Mouse (Mus musculus) hindbrain, embryonic 16.5 days (tissue): ENCODE data around the gene Cables2. TPM values are rescaled to one million over a fixed set of nuclear protein-coding genes. Genes with fewer than 3 reads are reported as not detected.
"Not testable (repeated sequence)": the region's sequence is repeated elsewhere in the genome, so short reads cannot be mapped to it uniquely, and the experiment has no call there.

Experiments
- ATAC-seq: fragments of 200-750 bp; cut with Nextera tagmentation; 2 replicates; pipeline ENCODE4 v1.8.0; 2017; ENCODE audit warnings: moderate TSS enrichment, moderate library complexity
- H3K27ac ChIP-seq: fragments of 300-500 bp; sonication (generic); 2 replicates; pipeline ENCODE4 v1.5.1; 2014; ENCODE audit warnings: low read depth, mild to moderate bottlenecking, control low read depth, low read length, moderate library complexity
- H3K27me3 ChIP-seq: fragments of 300-500 bp; sonication (generic); replicated peaks from 2 replicates; pipeline ENCODE4 v1.6.1; 2014; ENCODE audit warnings: low read length; ENCODE audit not compliant: control insufficient read depth, insufficient read depth
- H3K36me3 ChIP-seq: fragments of 300-500 bp; sonication (generic); 2 replicates; pipeline ENCODE4 v1.6.1; 2014; ENCODE audit warnings: mild to moderate bottlenecking, low read length, moderate library complexity, mixed read lengths; ENCODE audit not compliant: control insufficient read depth, insufficient read depth
- H3K4me1 ChIP-seq: fragments of 300-500 bp; sonication (generic); 2 replicates; pipeline ENCODE4 v1.6.1; 2014; ENCODE audit warnings: low read depth, low read length; ENCODE audit not compliant: control insufficient read depth, insufficient read depth
- H3K4me2 ChIP-seq: fragments of 300-500 bp; sonication (generic); 2 replicates; pipeline ENCODE4 v1.6.1; 2014; ENCODE audit warnings: mild to moderate bottlenecking, low read length, control low read depth, moderate library complexity
- H3K4me3 ChIP-seq: fragments of 300-500 bp; sonication (generic); 2 replicates; pipeline ENCODE4 v1.5.1; 2014; ENCODE audit warnings: mild to moderate bottlenecking, low read length, control low read depth, moderate library complexity
- H3K9ac ChIP-seq: fragments of 300-500 bp; sonication (generic); 2 replicates; pipeline ENCODE4 v1.6.1; 2014; ENCODE audit warnings: low read depth, mild to moderate bottlenecking, control low read depth, low read length, moderate library complexity
- H3K9me3 ChIP-seq: fragments of 300-500 bp; sonication (generic); 2 replicates; pipeline ENCODE4 v1.6.1; 2014; ENCODE audit warnings: mild to moderate bottlenecking, low read length, moderate library complexity; ENCODE audit not compliant: control insufficient read depth
- WGBS: fragments of 180-500 bp; shearing (Covaris S2); extraction: QIAGEN DNeasy Blood & Tissue Kit; methylation state at CpG from one replicate; pipeline ENCODE4 v1.1.7; 2014; 5-methylcytosine and 5-hydroxymethylcytosine counted together
- polyA plus RNA-seq: library from polyadenylated mRNA; unstranded; fragments of >200 nt; fragmentation: Nextera tagmentation; extraction: Ambion mirVana; gene quantifications from 2 replicates; pipeline ENCODE4 v1.2.1, GENCODE M21; 2015

The Cables2 gene
- polyA plus RNA-seq, 1 experiment from 2014 or later = 11.1 TPM

DNA sequence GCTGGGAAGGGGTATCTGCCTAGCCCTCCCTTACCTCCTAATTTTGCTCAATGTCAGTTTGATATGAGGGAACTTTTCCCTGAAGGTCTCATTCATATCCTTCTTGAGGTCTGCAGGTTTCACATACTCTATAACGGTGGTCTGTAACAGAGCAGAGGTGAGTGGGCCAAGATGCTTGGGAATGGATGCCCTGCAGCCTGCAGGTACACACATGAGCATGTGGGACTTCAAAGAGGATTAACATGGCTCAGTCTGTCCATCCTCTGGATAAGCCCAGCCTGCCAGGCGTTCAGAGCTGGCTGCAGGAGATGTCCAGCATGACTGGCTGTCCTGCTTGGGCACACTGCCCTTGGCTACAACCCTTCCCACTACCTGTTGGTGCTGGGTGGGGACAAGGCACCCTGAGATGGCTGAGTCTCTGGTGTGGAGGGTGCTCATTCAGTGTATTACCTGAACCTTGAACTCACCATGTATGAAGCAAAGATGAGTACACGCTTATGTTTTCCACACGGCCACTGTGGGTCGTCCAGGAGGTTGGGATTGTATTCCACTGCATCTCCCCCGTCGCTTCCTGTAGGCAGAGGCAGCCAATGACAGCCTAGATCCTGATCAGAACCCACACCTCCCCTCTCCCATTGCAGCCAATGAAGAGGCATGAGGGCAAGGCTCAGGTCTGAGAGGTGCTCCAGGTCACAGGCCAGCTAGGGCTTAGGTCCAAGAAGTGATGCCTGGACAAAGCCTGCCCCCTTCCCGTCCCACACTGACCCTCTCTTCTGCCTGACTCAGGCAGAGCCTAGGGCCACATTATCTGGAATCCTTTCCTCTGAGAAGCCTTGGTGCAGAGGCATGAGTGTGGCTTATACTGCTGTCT, 12.5 kb downstream of the Cables2 start:
- WGBS = 74% methylated on average over 8 of the region's 8 CpGs

DNA sequence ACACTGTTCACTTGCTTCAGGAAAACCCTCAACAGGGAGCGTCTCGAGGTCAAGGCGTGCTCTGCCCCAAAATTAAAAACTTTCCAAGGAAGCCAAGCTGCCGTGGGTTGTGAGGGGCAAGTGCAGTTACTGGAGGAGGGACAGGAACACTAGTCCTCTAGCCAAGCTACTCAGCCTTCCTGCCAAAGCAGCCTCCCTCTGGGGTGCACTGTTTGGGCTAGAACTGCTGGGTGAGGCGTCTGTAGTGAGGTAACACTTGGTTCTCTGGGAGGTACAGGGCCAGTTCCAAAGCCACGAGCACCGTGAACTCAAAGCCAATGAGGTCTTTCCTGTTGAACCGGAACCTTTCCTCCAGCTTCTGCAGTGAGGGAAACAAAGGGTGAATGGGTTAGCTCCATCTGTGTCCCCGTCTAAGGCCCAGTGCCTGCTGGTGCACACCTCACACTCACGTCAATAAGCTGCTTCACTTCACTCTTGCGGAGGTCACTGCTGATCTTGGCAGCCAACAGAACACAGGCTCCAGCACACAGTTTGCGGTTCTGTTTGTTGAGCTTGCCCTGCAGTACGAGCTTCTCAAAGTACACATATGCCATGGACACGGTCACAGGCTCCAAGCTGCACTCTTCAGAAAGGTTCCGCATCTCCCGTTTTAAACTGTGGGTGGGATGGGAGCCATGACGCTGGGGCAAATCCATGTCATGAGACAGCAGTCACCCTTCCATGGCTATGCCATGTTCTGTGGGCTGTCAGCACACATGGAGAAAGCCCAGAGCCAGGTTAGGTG, 13.3 kb downstream of the Cables2 start:
- ATAC-seq, H3K27ac ChIP-seq, H3K4me2 ChIP-seq, H3K9me3 ChIP-seq, H3K27me3 ChIP-seq, H3K4me3 ChIP-seq, H3K9ac ChIP-seq: not testable (repeated sequence)
- H3K36me3 ChIP-seq = peaks cover 27% of the 10 kb centered on the region
- H3K4me1 ChIP-seq = peaks cover 14% of the 10 kb centered on the region
- 71% methylated on average over 17 of the region's 17 CpGs for WGBS

More for the DNA sequence above, 12.5 kb downstream of the Cables2 start:
- Histone ChIP-seq H3K9ac (no peak overlapping the region), H3K27me3 (no peaks in the 10 kb centered on the region), H3K36me3 (peaks cover 27% of the 10 kb centered on the region), H3K27ac (no peak overlapping the region), H3K4me2 (no peak overlapping the region), H3K4me1 (peaks cover 13% of the 10 kb centered on the region), H3K9me3 (no peaks in the 10 kb centered on the region), H3K4me3 (no peak overlapping the region)
- ATAC-seq = no peak

DNA sequence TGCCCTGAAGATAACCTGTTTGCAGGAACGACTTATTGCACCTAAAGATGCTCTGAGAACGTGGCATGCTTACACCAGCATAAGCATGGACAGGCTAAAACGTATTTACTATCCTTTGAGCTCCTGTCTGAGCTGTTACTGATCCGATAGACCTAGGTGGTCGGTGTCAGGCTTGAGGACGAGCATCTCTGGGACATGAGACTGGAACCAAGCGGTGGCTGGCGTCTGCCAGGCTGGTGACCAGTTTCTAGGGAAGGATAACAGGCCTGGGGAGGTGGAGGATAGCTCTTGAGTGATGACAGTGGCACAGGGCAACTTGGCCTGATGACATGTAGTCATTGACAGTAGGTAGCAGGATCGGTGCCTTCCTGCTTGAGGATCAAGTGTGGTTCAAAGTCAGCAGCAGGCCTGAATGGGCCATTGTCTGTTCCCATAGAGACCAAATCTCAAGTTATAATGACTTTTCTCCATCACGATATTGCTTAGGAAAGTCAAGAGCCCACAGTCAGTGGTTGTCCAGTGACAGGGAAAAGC, 14.3 kb downstream of the Cables2 start:
- not testable (repeated sequence) for ATAC-seq, H3K9me3 ChIP-seq, H3K9ac ChIP-seq, H3K4me2 ChIP-seq, H3K27me3 ChIP-seq, H3K27ac ChIP-seq, H3K4me3 ChIP-seq
- Histone ChIP-seq H3K4me1 (peaks cover 14% of the 10 kb centered on the region), H3K36me3 (peaks cover 27% of the 10 kb centered on the region)
- 76% methylated on average over 10 of the region's 10 CpGs for WGBS

DNA sequence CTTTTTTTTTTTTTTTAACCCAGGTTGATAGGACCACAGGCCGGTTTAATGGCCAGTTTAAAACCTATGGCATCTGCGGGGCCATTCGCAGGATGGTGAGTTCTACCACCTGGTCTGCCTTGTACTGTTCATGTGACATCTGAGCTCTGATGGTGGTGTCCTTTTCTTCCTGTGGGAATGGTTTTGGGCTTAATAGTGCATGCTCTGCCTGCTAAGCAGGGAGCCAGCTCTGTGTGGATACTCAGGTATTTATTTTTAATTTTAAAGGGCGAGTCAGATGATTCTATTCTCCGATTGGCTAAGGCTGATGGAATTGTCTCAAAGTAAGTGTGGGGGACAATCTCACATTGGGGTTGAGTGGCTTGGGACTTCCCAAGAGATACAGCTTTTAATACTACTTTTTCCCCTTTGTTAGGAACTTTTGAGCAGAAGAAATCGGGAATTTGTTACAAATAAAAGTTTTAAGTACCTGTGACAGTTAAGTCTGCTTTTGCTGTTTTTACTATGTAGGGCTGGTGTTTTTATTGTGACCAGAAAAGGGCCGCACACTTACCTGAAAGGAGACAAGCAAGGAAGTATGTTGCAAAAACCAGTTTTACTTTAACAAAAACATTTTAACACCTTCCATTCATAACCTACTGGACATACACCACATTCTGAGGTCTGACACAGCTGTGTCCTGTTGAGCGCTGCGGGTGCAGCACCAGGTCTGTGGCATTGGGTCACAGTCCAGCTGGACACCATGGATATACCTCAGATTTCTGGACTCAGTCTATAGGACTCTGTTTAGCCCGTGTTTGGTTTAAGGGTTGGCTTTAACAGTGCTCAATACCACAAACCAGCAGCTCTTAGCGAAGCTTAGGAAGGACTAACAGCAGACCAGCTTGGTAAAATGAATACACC, 15.1 kb downstream of the Cables2 start:
- peak overlapping the region; percentile 85 for H3K27ac ChIP-seq
- peak overlapping the region; percentile 77 for H3K4me3 ChIP-seq
- peaks cover 14% of the 10 kb centered on the region for H3K4me1 ChIP-seq
- ATAC-seq = no peak
- WGBS = 53% methylated on average over 11 of the region's 11 CpGs
- peak overlapping the region; percentile 76 for H3K4me2 ChIP-seq
- H3K27me3 ChIP-seq = no peaks in the 10 kb centered on the region
- peaks cover 22% of the 10 kb centered on the region for H3K36me3 ChIP-seq
- H3K9me3 ChIP-seq = no peaks in the 10 kb centered on the region
- H3K9ac ChIP-seq = peak overlapping the region; percentile 91

GRCm38 (mm10) chr2:180257001-180257521, 16.2 kb downstream of the Cables2 start, which contains the start of gene Rps21:
Rps21 (plus strand) TSS chr2:180257377.
- Histone ChIP-seq H3K27ac (peak within 1 kb of the TSS; percentile 90), H3K4me1 (peaks cover 14% of the 10 kb centered on the region), H3K4me3 (peak within 1 kb of the TSS; percentile 77), H3K9ac (peak within 1 kb of the TSS; percentile 91), H3K9me3 (no peaks in the 10 kb centered on the region), H3K27me3 (no peaks in the 10 kb centered on the region), H3K36me3 (peaks cover 20% of the 10 kb centered on the region), H3K4me2 (peak within 1 kb of the TSS; percentile 83)
- under 1% methylated on average over 38 of the region's 38 CpGs for WGBS
- ATAC-seq = peak; percentile 98

DNA sequence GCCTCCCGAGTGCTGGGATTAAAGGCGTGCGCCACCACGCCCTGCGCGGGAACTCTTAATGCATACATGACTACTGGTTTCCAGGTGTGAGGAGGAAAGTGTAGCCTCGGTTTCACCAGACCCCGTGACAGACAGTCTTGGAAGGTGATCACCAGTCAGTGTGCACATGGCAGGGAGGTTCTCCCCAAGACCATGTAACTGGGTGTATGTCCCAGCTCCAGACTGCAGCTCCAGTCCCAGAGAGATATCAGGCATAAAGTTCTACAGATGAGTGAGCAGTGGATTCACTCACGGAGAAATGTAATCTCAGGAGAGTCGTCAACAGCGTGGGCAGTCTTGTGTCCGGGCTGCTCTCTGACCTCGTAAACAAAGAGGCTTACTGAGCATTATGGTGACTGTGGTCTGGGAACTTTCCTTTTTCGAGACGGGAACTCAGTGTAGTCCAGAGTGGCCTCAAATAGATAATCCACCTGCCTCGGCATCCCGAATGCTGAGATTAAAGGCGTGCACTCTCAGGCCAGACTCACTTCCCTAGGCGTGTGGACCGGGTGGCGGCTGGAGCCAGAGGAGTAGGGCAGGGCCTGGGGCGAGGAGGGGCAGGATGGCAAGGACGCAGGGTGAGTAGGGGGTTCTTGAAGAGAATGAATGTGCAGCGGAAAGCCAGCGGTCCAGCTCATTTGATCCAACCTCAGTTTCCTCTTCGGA, 16.8 kb downstream of the Cables2 start:
- H3K27ac ChIP-seq = peak overlapping the region; percentile 90
- ATAC-seq = peak; percentile 63
- peak overlapping the region; percentile 83 for H3K4me2 ChIP-seq
- H3K4me1 ChIP-seq = peaks cover 14% of the 10 kb centered on the region
- no peaks in the 10 kb centered on the region for H3K9me3 ChIP-seq
- peak overlapping the region; percentile 77 for H3K4me3 ChIP-seq
- H3K36me3 ChIP-seq = peaks cover 17% of the 10 kb centered on the region
- peak overlapping the region; percentile 80 for H3K9ac ChIP-seq
- whole genome bisulfite sequencing = 24% methylated on average over 26 of the region's 26 CpGs
- no peaks in the 10 kb centered on the region for H3K27me3 ChIP-seq

GRCm38 (mm10) chr2:180255701-180256100, 17.6 kb downstream of the Cables2 start:
- no peak overlapping the region; the same call in 1 of the 2 replicates for H3K4me3 ChIP-seq

More at GRCm38 (mm10) chr2:180255701-180256100, 17.6 kb downstream of the Cables2 start:
- Histone ChIP-seq H3K36me3 (peaks cover 10% of the 10 kb centered on the region), H3K27ac (no peak overlapping the region), H3K27me3 (no peaks in the 10 kb centered on the region), H3K4me1 (peaks cover 16% of the 10 kb centered on the region), H3K9me3 (no peaks in the 10 kb centered on the region), H3K4me2 (peak overlapping the region; percentile 83), H3K9ac (no peak overlapping the region)
- WGBS = 86% methylated on average over 9 of the region's 9 CpGs
- ATAC-seq = no peak
